Mouse (Mus musculus) R1 (cell line): Measurements from ENCODE around the gene Sft2d1.
A peak's percentile ranks its signal among the peaks of the same experiment; 100 is the strongest.
"Not testable (repeated sequence)": the region's sequence is repeated elsewhere in the genome, so short reads cannot be mapped to it uniquely, and the experiment has no call there.

Experiments
- DNase-seq: peaks from one replicate; pipeline ENCODE4 v3.0.0-alpha.2; 2018; ENCODE audit warnings: low read depth, low spot score

Gene Sft2d1

GRCm38 (mm10) chr17:8302772-8303438 lies 8.0 kb upstream of the Sft2d1 start:
- no peak for DNase-seq

GRCm38 (mm10) chr17:8303671-8304070 lies 7.2 kb upstream of the Sft2d1 start:
- DNase-seq, result no peak

GRCm38 (mm10) chr17:8305801-8306200 lies 5.1 kb upstream of the Sft2d1 start:
- peak; percentile 59 for DNase-seq

GRCm38 (mm10) chr17:8311751-8312150 lies 849 bp downstream of the Sft2d1 start:
- DNase-seq, result no peak

- no peak for DNase-seq
These were observed 3.1 kb downstream of the Sft2d1 start for GRCm38 (mm10) chr17:8313976-8314375.

- DNase-seq, result peak; percentile 62
These were observed 5.3 kb downstream of the Sft2d1 start for GRCm38 (mm10) chr17:8316251-8316650.

GRCm38 (mm10) chr17:8326877-8327276 lies 16.0 kb downstream of the Sft2d1 start:
- DNase-seq, result not testable (repeated sequence)

GRCm38 (mm10) chr17:8328511-8329174 lies 17.7 kb downstream of the Sft2d1 start:
- peak; percentile 79 for DNase-seq

- no peak for DNase-seq
These were observed 19.7 kb downstream of the Sft2d1 start for GRCm38 (mm10) chr17:8330602-8331001.

- not testable (repeated sequence) for DNase-seq
These were observed 26.3 kb downstream of the Sft2d1 start, which contains the start of gene Prr18 for GRCm38 (mm10) chr17:8337159-8337558. Gene Prr18 (plus strand): TSS chr17:8337459.

- no peak for DNase-seq
These were observed 28.9 kb downstream of the Sft2d1 start for GRCm38 (mm10) chr17:8339666-8340374.

- DNase-seq, result peak; percentile 56
These were observed 29.8 kb downstream of the Sft2d1 start for GRCm38 (mm10) chr17:8340407-8341359.

- DNase-seq, result no peak
These were observed 30.6 kb downstream of the Sft2d1 start for GRCm38 (mm10) chr17:8341360-8341963.

GRCm38 (mm10) chr17:8342706-8343105 lies 31.8 kb downstream of the Sft2d1 start:
- no peak for DNase-seq

GRCm38 (mm10) chr17:8343416-8343815 lies 32.5 kb downstream of the Sft2d1 start:
- DNase-seq, result no peak

- no peak for DNase-seq
These were observed 36.9 kb downstream of the Sft2d1 start for GRCm38 (mm10) chr17:8347765-8348285.

GRCm38 (mm10) chr17:8348941-8349340 lies 38.0 kb downstream of the Sft2d1 start:
- no peak for DNase-seq

GRCm38 (mm10) chr17:8351088-8351487 lies 40.2 kb downstream of the Sft2d1 start:
- DNase-seq, result no peak

- DNase-seq, result no peak
These were observed 44.8 kb downstream of the Sft2d1 start, which contains the start of gene T2 for GRCm38 (mm10) chr17:8355692-8356091. Gene T2 (plus strand): TSS chr17:8355992.

GRCm38 (mm10) chr17:8357498-8357897 lies 46.6 kb downstream of the Sft2d1 start:
- no peak for DNase-seq

- DNase-seq, result no peak
These were observed 50.0 kb downstream of the Sft2d1 start for GRCm38 (mm10) chr17:8360876-8361275.
